Mouse (Mus musculus) gastrocnemius, postnatal 14 days (tissue): ENCODE measurements around the gene Irak2. TPM values are rescaled to one million over a fixed set of nuclear protein-coding genes. Genes with fewer than 3 reads are reported as not detected.

Experiments
- DNase-seq: peaks from one replicate; pipeline ENCODE4 v3.0.0; 2021; ENCODE audit warnings: mixed read lengths
- intact Hi-C: fragments of 180-260 bp; cut with DNase I; formaldehyde crosslinking; loops from one replicate; pipeline ENCODE4 v1.15.1; 2025; ENCODE audit warnings: low total_unique reads
- microRNA-seq, 2 experiments: library from miRNA; unstranded; fragments of <30 nt; microRNA quantifications; one replicate each; pipeline ENCODE4 v1.2.0; 2021
- total RNA-seq, 2 experiments: library from RNA; stranded (reverse); gene quantifications; 2 replicates each; pipeline ENCODE4 v1.2.3; 2021

The Irak2 gene
- total RNA-seq, 2 experiments from 2014 or later: 4.7 to 4.8 TPM

GRCm38 (mm10) chr6:113740236-113741217 lies 102.3 kb downstream of the Irak2 start, which contains the start of gene Sec13:
Gene Sec13, minus strand, starts transcription at chr6:113740743.
- peak; percentile 84 for DNase-seq
- intact Hi-C loops: no loop called here

GRCm38 (mm10) chr6:113741425-113741824 lies 103.2 kb downstream of the Irak2 start:
- intact Hi-C loops: no loop called here
- DNase-seq: no peak

GRCm38 (mm10) chr6:113742321-113742720 lies 104.1 kb downstream of the Irak2 start:
- intact Hi-C loops: no loop called here
- no peak for DNase-seq

- intact Hi-C loops: no loop called here
- no peak for DNase-seq
Measured at GRCm38 (mm10) chr6:113743111-113743510, 104.8 kb downstream of the Irak2 start.

Small RNAs within 50 kb of the gene (microRNA-seq; reads per million reads assigned to microRNA genes)
- gene Mir7042: 0 to 0.64 reads per million in 2 experiments

Other genes with a start within 250 kb of the Irak2 start
- gene Ttll3, start 249.2 kb upstream of the Irak2 start, total RNA-seq: 1 to 10 TPM; 1.3 TPM
- gene Rpusd3, start 219.1 kb upstream of the Irak2 start, total RNA-seq: 10 to 100 TPM; 11.1 to 13.3 TPM
- gene Cidec, start 202.7 kb upstream of the Irak2 start, total RNA-seq: 1 to 10 TPM in 1 of 2 experiments, under 1 TPM in 1; 0.51 to 2.7 TPM
- 10 to 100 TPM; 28.6 to 32.4 TPM for gene Jagn1, start 195.9 kb upstream of the Irak2 start, total RNA-seq
- gene Il17re, start 180.0 kb upstream of the Irak2 start, total RNA-seq: under 1 TPM; 0.31 to 0.49 TPM
- gene Il17rc, start 167.0 kb upstream of the Irak2 start, total RNA-seq: 1 to 10 TPM; 6.8 TPM
- 10 to 100 TPM; 37.1 to 39.6 TPM for gene Creld1, start 155.2 kb upstream of the Irak2 start, total RNA-seq
- under 1 TPM; 0.11 to 0.12 TPM for gene Prrt3, start 136.5 kb upstream of the Irak2 start, total RNA-seq
- 10 to 100 TPM; 56.2 to 61.0 TPM for gene Emc3, start 106.8 kb upstream of the Irak2 start, total RNA-seq
- gene Fancd2, start 106.8 kb upstream of the Irak2 start, total RNA-seq: 1 to 10 TPM; 1.3 to 1.8 TPM
- gene Fancd2os, start 37.8 kb upstream of the Irak2 start, total RNA-seq: not detected
- gene Brk1, start 33.7 kb upstream of the Irak2 start, total RNA-seq: 10 to 100 TPM; 42.8 to 52.4 TPM
- 1 to 10 TPM; 6.8 to 7.0 TPM for gene Vhl, start 14.5 kb upstream of the Irak2 start, total RNA-seq
- 10 to 100 TPM; 25.7 to 29.1 TPM for gene Tatdn2, start 58.6 kb downstream of the Irak2 start, total RNA-seq
- under 1 TPM in 1 of 2 experiments, not detected in 1; 0.37 TPM for gene Ghrl, start 81.4 kb downstream of the Irak2 start, total RNA-seq
- gene Sec13, start 102.3 kb downstream of the Irak2 start, total RNA-seq: 10 to 100 TPM; 68.9 to 78.7 TPM